Mouse (Mus musculus): ENCODE data around the gene Pck2. TPM values are rescaled to one million over a fixed set of nuclear protein-coding genes. Genes with fewer than 3 reads are reported as not detected.

Pck2 gene
- polyA plus RNA-seq, 1 experiment from 2014 or later, result 23.6 TPM

GRCm38 (mm10) chr14:55580731-55581130 lies 40.7 kb downstream of the Pck2 start:
- peaks cover 15% of the 10 kb centered on the region for H3K27me3 ChIP-seq (replicated peaks; ENCODE audit: low read depth, poor library complexity, severe bottlenecking)
- peaks cover 39% of the 10 kb centered on the region for H3K4me1 ChIP-seq
- no peak overlapping the region for H3K27ac ChIP-seq (replicated peaks)
- no peak for DNase-seq (ENCODE audit: low spot score)
- WGBS, result 94% methylated on average over 16 of the region's 16 CpGs
- no peak overlapping the region for H3K4me3 ChIP-seq
- no peaks in the 10 kb centered on the region for H3K9me3 ChIP-seq
- peaks cover 24% of the 10 kb centered on the region for H3K36me3 ChIP-seq (replicated peaks)

GRCm38 (mm10) chr14:55581981-55582681 lies 42.1 kb downstream of the Pck2 start:
- Histone ChIP-seq H3K27me3 (replicated peaks; ENCODE audit: low read depth, poor library complexity, severe bottlenecking) (peaks cover 15% of the 10 kb centered on the region), H3K4me1 (peaks cover 32% of the 10 kb centered on the region), H3K9me3 (no peaks in the 10 kb centered on the region), H3K4me3 (no peak overlapping the region), H3K27ac (replicated peaks) (no peak overlapping the region), H3K36me3 (replicated peaks) (peaks cover 28% of the 10 kb centered on the region)
- WGBS, result 79% methylated on average over 9 of the region's 9 CpGs
- DNase-seq (ENCODE audit: low spot score), result no peak

- DNase-seq (ENCODE audit: low spot score), result no peak
- Histone ChIP-seq H3K4me1 (peaks cover 18% of the 10 kb centered on the region), H3K9me3 (no peaks in the 10 kb centered on the region), H3K27me3 (replicated peaks; ENCODE audit: low read depth, poor library complexity, severe bottlenecking) (peaks cover 15% of the 10 kb centered on the region), H3K4me3 (peak overlapping the region; percentile 71), H3K36me3 (replicated peaks) (peaks cover 48% of the 10 kb centered on the region), H3K27ac (replicated peaks) (no peak overlapping the region; the same call in 1 of the 2 replicates)
- WGBS, result 36% methylated on average over 5 of the region's 5 CpGs
Measured at GRCm38 (mm10) chr14:55584303-55584701, 44.2 kb downstream of the Pck2 start.

GRCm38 (mm10) chr14:55584702-55585565 lies 44.9 kb downstream of the Pck2 start, which contains the start of gene Emc9:
Gene Emc9 (minus strand): TSS chr14:55585302.
- peak within 1 kb of the TSS; percentile 65; the same call in 1 of the 2 replicates for H3K27ac ChIP-seq (replicated peaks)

GRCm38 (mm10) chr14:55585566-55585960 lies 45.5 kb downstream of the Pck2 start:
- Histone ChIP-seq H3K9me3 (no peaks in the 10 kb centered on the region), H3K27me3 (replicated peaks; ENCODE audit: low read depth, poor library complexity, severe bottlenecking) (peaks cover 15% of the 10 kb centered on the region), H3K36me3 (replicated peaks) (peaks cover 41% of the 10 kb centered on the region), H3K4me1 (peaks cover 24% of the 10 kb centered on the region), H3K27ac (replicated peaks) (no peak overlapping the region), H3K4me3 (peak overlapping the region; percentile 71)
- no peak for DNase-seq (ENCODE audit: low spot score)
- WGBS, result 65% methylated on average over 6 of the region's 6 CpGs

More at GRCm38 (mm10) chr14:55584702-55585565, 44.9 kb downstream of the Pck2 start, which contains the start of gene Emc9:
- H3K27me3 ChIP-seq (replicated peaks; ENCODE audit: low read depth, poor library complexity, severe bottlenecking), result peaks cover 15% of the 10 kb centered on the region
- DNase-seq (ENCODE audit: low spot score), result peak; percentile 74
- no peaks in the 10 kb centered on the region for H3K9me3 ChIP-seq
- peaks cover 48% of the 10 kb centered on the region for H3K36me3 ChIP-seq (replicated peaks)
- 2% methylated on average over 43 of the region's 43 CpGs for WGBS
- peak within 1 kb of the TSS; percentile 71 for H3K4me3 ChIP-seq
- peaks cover 17% of the 10 kb centered on the region for H3K4me1 ChIP-seq

GRCm38 (mm10) chr14:55586149-55586548 lies 46.1 kb downstream of the Pck2 start:
- no peak overlapping the region for H3K4me3 ChIP-seq
- H3K36me3 ChIP-seq (replicated peaks), result peaks cover 36% of the 10 kb centered on the region
- H3K4me1 ChIP-seq, result peaks cover 24% of the 10 kb centered on the region
- WGBS, result 85% methylated on average over 2 of the region's 2 CpGs
- no peaks in the 10 kb centered on the region for H3K9me3 ChIP-seq
- H3K27ac ChIP-seq (replicated peaks), result no peak overlapping the region
- peaks cover 15% of the 10 kb centered on the region for H3K27me3 ChIP-seq (replicated peaks; ENCODE audit: low read depth, poor library complexity, severe bottlenecking)
- no peak for DNase-seq (ENCODE audit: low spot score)

GRCm38 (mm10) chr14:55589271-55589670 lies 49.2 kb downstream of the Pck2 start:
- Histone ChIP-seq H3K4me3 (no peak overlapping the region), H3K27me3 (replicated peaks; ENCODE audit: low read depth, poor library complexity, severe bottlenecking) (peaks cover 9% of the 10 kb centered on the region), H3K9me3 (no peaks in the 10 kb centered on the region), H3K27ac (replicated peaks) (no peak overlapping the region), H3K36me3 (replicated peaks) (peaks cover 39% of the 10 kb centered on the region), H3K4me1 (peaks cover 42% of the 10 kb centered on the region)
- DNase-seq (ENCODE audit: low spot score), result no peak
- WGBS, result 90% methylated on average over 5 of the region's 5 CpGs

GRCm38 (mm10) chr14:55589771-55590448 lies 49.8 kb downstream of the Pck2 start:
- peaks cover 45% of the 10 kb centered on the region for H3K36me3 ChIP-seq (replicated peaks)
- H3K27me3 ChIP-seq (replicated peaks; ENCODE audit: low read depth, poor library complexity, severe bottlenecking), result peaks cover 2% of the 10 kb centered on the region; the same call in 1 of the 2 replicates
- 90% methylated on average over 11 of the region's 11 CpGs for WGBS
- peak overlapping the region; percentile 70 for H3K4me3 ChIP-seq
- peak overlapping the region; percentile 92; the same call in 1 of the 2 replicates for H3K27ac ChIP-seq (replicated peaks)
- H3K9me3 ChIP-seq, result no peaks in the 10 kb centered on the region
- no peak for DNase-seq (ENCODE audit: low spot score)
- H3K4me1 ChIP-seq, result peaks cover 36% of the 10 kb centered on the region

GRCm38 (mm10) chr14:55590748-55591330 lies 50.8 kb downstream of the Pck2 start, which contains the start of gene Psme2:
Gene Psme2 (minus strand): TSS chr14:55591113.
- Histone ChIP-seq H3K9me3 (no peaks in the 10 kb centered on the region), H3K36me3 (replicated peaks) (peaks cover 55% of the 10 kb centered on the region), H3K4me3 (peak within 1 kb of the TSS; percentile 70), H3K27ac (replicated peaks) (peak within 1 kb of the TSS; percentile 92), H3K27me3 (replicated peaks; ENCODE audit: low read depth, poor library complexity, severe bottlenecking) (no peaks in the 10 kb centered on the region), H3K4me1 (peaks cover 28% of the 10 kb centered on the region)
- peak; percentile 95 for DNase-seq (ENCODE audit: low spot score)
- 2% methylated on average over 22 of the region's 22 CpGs for WGBS

- peak within 1 kb of the TSS; percentile 92 for H3K27ac ChIP-seq (replicated peaks)
- H3K36me3 ChIP-seq (replicated peaks), result peaks cover 60% of the 10 kb centered on the region
- peak; percentile 94 for DNase-seq (ENCODE audit: low spot score)
- no peaks in the 10 kb centered on the region for H3K9me3 ChIP-seq
- under 1% methylated on average over 33 of the region's 33 CpGs for WGBS
- peak within 1 kb of the TSS; percentile 70 for H3K4me3 ChIP-seq
- H3K4me1 ChIP-seq, result peaks cover 28% of the 10 kb centered on the region
- no peaks in the 10 kb centered on the region for H3K27me3 ChIP-seq (replicated peaks; ENCODE audit: low read depth, poor library complexity, severe bottlenecking)
Measured at GRCm38 (mm10) chr14:55591331-55591891, 51.3 kb downstream of the Pck2 start, which contains the start of gene Rnf31. Gene Rnf31 (plus strand): TSS chr14:55591708.

- DNase-seq (ENCODE audit: low spot score), result peak; percentile 18
- peaks cover 28% of the 10 kb centered on the region for H3K4me1 ChIP-seq
- H3K27ac ChIP-seq (replicated peaks), result peak overlapping the region; percentile 92
- no peaks in the 10 kb centered on the region for H3K27me3 ChIP-seq (replicated peaks; ENCODE audit: low read depth, poor library complexity, severe bottlenecking)
- peak overlapping the region; percentile 70 for H3K4me3 ChIP-seq
- peaks cover 64% of the 10 kb centered on the region for H3K36me3 ChIP-seq (replicated peaks)
- H3K9me3 ChIP-seq, result no peaks in the 10 kb centered on the region
- 8% methylated on average over 16 of the region's 16 CpGs for WGBS
Measured at GRCm38 (mm10) chr14:55592226-55592625, 52.2 kb downstream of the Pck2 start.

All from embryonic facial prominence, embryonic 10.5 days (tissue).